Mouse (Mus musculus): ENCODE measurements around the gene Ubb.
A peak's percentile ranks its signal among the peaks of the same experiment; 100 is the strongest.
"Not testable (repeated sequence)": the region's sequence is repeated elsewhere in the genome, so short reads cannot be mapped to it uniquely, and the experiment has no call there.

Ubb gene

DNA sequence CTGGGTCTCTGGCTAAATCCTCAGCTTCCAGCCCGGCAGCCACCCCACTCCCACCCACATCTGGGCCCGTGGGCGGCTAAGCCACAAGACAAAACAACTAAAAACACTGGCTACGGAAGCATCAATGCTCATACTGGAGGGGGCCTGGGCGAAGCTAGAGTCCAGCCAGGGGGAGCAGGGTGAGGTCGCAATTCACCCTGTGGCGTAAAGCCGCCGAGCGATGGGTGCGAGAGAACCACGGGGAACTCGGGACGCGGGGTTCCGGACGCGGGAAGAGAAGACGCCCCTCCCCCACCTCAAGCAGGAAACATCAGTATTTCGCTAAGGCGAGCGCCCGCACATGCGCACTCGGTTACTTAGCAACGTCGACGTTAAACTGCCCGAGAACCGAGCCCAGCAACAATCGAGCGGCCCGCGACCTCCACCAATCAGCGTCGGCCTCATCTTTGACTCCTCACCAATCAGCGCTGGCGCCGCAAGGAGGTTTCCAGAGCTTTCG, at the start of gene Ubb:
Gene Ubb (plus strand): TSS at position 445 of the 499 bp plus-strand sequence.
- DNase-seq, result peak; percentile 100

DNA sequence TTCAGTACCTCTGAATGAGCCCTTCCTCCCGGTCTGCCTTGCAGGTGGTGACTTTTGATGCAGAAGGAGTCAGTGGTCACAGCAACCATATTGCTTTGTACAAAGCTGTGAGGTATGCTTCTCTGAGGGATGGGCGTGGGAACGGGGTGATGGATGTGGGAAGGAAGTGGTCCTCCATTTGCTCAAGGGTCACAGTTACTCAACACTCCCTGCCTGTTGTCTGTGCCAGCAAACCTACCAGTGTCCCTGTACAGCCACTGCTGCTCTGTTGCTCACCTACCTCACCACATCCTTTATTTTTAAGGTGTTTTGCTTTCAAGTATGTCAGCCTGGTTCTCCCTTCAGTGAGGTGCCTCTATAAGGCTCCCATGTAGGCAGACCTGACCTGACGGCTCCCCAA, 43.3 kb upstream of the Ubb start:
- no peak for DNase-seq

DNA sequence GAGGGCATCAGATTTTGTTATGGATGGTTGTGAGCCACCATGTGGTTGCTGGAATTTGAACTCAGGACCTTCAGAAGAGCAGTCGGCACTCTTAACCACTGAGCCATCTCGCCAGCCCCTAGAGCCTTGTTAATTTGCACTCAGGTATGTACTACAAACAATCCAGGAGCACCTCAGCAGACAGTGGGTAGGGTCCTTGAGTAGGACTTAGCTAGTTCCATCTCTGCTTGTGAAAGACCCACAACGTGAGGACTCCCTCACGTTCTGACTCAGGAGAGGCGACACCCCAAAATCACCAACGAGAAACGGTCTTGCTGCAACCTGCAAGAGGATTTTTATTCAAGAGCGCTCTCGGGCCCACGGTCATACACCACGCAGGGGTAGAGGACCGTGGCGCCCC, 42.6 kb upstream of the Ubb start:
- not testable (repeated sequence) for DNase-seq

DNA sequence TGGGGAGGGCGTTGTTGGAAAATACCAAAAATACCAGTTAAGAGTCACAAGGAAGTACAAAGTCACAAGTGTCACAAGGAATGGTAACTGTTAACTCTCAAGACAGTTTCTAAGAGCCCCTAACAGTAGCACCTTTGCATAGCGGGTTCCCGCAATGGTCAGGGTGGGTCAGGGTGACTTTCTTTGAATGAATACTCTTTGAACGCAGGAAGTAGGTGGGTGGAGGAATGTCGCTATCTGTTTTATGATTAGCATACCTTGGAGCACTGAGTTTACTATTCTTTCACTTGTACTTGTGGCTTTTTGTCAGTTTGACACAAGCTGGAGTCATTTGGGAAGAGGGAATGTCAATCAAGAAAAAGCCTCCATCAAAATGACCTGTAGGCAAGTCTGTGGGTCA, 42.2 kb upstream of the Ubb start:
- DNase-seq, result not testable (repeated sequence)

DNA sequence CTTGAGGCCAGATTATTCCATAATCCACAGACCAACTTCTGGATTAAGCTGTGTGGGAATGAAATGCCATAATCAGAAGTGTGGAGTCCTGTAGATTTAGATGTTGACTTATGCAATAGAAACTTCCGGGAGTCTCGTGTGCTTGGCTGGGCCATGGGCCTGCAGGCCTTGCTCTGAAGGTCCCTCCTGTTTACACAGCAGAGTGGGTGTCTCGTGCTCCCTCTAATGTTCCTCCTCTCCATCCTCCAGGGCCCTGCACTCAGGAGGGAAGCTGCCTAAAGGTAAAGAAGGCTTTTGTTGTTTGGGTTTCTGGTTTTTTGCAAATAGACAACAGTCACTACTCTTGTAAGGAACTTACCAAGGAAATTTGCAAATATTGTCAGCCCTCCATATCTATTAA, 41.4 kb upstream of the Ubb start:
- no peak for DNase-seq

DNA sequence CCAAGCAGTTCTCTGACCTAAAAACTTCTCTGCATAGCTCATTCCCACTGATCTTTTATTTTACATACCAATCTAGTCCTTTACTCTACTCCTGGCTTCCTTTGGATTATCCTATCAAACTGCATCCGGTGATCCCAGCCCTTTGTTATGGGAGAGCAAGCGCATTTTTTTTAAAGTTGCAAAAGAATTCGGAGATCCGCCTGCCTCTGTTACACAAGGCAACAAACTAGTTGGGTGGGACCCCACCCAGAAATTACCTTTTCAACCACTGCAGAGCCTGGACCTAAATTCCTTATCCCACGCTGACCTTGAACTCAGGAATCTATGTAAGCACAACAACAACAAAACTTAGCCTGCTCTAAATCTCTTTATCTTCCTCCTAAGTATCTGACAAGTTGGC, 40.0 kb upstream of the Ubb start:
- DNase-seq, result no peak

DNA sequence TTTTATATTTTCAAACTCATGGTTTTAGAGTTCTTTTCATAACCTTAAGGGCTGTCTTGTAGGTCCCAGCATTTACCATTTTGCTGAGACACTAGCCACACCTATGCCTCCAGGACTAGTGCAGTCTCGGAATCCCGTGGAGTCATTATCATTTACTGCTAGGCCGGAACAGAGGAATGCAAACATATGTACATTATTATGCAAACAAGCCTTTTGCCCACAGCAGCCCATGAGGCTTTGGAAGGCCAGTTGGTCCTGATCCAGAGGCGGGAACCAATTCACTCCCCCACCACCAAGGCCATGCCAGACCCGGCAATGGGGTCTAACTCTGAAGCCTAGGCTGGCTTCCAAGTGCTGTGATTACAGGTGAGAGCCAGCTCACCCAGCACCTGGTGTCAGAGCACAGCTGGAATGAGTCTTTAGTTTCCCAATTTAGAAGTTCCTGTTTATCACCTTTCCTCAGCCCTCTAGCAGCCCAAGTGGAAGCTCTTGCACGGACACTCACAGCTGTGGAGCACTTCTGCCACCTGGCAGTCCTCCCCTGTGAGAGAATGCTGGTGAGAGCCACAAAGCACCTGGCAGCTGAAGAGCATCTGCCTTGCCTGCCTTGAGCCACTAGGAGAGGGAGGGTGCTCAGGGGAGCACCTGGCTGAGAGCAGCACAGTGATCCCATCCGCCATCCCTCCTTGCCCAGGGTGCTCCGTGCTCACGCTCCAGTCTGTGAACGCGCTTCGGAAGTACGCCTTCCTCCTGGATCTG, 39.3 kb upstream of the Ubb start:
- DNase-seq, result no peak

DNA sequence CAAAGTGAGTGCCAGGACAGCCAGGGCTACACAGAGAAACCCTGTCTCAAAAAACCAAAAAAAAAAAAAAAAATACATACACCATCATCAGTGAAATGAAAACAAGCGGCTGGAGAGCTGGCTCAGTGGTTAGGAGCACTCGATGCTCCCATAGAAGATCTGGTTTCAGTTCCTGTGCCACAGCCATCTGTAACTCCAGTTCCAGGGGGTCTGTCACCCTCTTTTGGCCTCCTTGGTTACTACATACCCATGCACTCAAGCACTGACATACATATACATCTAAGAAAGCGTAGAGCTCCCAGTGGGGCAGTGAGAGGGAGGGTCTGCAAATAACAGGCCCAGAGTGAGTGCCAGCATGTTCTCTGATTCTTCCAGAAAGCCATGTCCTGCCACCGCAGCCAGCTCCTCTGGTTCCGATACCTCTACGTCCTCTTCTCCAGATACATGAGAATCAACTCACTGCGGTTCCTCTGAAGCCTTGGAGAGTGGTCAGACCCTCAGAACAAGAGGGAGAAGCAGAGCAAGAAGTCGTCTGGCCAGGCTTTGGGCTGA, 38.4 kb upstream of the Ubb start:
- DNase-seq, result peak; percentile 78

DNA sequence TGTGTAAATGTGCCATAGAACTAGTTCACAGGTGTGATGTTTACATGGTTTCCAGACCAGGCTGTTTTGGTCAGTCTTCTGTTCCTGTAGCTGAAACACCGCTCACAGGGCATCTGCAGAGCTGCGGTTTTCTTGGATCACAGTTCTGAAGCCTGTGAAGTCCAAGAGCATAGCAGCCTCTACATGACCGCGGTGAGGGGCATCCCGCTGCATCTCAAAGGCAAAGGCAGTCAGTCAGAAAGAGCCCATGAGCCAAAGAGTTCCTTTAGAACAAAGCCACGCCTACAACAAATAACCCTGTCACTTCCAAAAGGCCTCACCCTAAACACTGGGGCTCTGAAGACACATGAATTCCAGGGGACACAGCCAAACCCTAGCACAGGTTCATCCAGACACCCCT, 37.7 kb upstream of the Ubb start:
- peak; percentile 54 for DNase-seq

DNA sequence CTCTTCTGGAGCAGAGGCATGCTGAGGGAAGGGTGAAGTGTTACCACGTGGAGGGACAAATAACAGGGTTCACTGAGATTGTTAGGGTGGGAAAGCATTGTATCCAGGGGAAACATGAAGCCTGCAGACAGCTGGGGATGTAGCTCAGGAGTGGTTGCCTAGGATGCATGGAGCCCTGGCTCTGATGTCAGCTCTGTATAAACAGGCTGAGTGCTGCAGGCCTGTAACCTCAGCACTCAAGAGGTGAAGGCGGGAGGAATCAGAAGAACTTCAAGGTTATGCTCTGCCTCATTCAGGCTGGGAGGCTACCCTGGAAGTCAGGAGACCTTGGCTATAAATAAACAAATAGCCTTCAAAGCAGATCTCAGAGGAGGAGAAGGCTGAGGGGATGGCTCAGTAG, 32.0 kb upstream of the Ubb start:
- peak; percentile 36 for DNase-seq

DNA sequence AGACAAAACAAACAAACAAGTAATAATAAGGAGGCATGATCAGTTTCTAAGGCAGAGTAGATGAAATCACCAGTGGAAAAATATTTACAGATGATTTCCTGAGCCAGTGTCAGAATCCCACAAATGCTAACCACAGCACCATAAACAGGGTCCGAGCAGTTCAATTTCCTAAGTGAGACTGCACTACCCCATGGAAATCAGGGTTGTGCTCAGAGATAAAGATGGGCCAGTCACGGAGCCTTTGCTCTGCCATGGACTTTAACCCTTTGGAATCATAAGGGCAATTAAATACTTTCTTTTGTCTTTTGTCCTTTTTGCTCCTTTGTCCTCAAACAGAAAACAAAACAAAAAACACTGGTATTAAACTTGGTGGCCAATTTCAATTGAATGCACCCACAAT, 28.7 kb upstream of the Ubb start:
- DNase-seq, result peak; percentile 19

DNA sequence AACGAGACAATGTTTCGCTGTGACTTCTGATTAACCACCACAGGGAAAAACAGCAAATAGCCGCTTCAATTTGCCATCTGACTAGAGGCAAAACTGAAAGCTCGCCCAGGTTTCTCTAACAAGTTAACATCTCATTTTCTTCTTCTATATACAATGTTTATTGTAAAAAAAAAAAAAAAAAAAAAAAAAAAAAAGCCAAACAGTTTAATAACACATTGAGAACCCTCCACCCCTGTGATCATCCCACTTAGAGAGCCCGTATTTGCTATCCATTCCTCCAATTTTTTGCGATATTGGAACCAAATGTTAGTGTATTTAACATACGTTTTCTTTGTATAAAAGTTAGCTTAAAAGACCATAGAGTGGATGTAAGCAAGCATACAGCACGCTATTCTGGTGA, 13.9 kb upstream of the Ubb start:
- no peak for DNase-seq

DNA sequence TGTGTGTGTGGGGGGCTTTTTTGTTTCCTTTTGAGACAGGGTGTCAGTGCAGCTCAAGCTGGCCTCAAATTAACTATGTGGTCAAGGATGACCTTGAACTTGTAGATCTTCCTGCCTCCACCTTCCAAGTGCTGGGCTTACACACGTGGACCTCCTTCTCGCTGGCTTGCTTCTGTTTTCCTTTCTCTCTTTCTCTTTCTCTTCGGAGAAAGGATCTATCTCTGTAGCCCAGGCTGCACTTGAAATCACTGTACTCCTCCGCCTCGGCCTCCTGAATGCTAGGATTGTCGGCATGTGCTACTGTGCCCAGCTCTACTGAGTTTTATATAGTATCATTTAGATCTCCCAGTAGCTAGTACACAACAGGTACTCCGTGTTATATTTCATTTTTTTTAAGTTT, 13.4 kb upstream of the Ubb start:
- peak; percentile 76 for DNase-seq

DNA sequence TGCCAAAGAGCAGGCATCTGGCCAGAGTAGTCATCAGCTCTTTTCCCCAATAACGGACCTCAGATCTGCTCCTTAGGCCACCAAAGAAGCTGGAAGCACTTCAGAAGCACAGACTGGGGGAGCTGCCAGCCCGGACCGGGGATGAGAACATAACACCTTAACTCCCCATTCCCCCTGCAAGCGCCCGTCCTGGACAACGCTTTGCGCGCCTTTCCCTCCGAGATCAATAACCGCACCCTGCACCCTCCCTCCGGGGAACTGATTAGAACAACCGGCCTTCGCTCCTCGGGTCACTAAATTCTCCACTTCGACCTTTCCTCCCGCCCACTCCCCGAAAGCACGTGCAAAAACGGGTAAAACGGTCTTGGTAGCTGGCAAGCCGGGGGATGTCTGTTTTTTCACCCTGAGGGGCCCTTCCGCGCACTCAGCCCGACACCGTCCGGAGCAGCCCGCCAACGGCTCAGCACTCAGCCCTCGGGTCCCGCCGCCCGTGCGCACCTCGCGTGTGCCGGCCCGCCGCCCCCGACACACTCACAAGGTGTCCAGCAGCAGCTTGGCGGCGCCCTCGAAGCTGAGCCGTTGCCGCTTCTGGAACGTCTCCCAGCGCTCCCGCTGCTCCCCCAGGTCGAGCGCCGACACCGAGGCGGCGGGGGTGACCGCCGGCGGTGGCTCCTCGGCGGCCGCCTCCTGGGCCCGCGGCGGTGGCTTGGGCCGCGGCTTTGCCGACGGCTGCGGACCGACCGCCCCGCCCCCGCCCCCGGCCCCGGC, 12.5 kb upstream of the Ubb start:
- peak; percentile 95 for DNase-seq

DNA sequence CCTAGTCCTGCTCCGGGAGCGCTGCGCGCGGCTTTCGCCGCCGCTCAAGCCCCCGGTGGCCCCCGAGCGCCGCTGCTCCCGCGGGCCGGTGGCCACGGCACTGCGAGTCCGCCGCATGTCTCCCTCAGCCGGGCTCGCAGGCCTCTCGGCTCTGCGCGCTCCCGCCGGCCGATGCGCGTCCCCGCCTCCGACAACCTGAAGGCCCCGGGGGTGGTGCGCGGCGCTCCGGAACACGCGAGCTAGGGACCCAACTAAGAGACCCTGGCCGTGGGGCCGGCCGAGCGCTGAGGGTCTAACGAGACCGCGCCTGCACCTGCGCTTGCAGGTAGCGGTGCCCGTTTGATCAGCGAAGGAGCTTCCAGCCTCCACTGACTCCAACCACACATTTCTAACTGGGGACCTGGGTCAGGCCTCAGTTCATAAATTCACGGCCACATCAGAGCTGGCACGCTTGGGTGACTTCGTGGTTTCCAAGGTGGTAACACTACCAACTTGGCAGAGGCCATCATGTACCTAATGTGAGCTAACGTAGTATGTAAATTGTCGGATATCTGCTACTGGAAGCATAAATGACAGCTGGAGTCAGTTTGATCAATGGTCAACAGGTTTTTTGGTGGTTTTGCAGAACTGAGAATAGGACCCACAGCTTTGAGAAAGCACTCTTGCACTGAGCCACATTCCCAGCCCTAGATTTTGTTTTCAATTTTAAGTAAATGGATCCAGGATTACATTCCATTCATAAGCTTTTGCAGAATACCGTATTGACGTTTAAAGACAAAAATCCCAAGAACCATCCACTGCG, 11.7 kb upstream of the Ubb start, which contains the start of gene Cenpv:
Gene Cenpv (minus strand): TSS at position 173 of the 802 bp plus-strand sequence.
- DNase-seq, result peak; percentile 97

DNA sequence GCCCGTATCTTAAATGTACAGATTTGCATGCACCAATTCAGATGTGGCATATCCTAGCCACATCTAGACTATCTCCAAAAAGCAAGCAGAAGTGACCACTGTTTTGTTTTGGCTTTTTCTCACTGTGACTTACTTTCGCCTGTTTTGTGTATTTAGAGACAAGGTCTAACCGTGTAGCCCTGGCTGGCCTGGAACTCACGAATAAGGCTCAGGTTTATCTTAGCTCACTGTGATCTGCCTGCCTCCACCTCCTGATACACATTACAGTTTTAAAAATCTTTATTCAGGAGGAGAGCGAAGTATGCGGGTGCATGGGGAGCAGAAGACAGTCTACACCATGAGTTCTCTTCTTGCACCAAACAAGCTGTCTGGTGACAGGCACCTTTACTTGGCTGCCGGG, 10.8 kb upstream of the Ubb start:
- peak; percentile 56 for DNase-seq

DNA sequence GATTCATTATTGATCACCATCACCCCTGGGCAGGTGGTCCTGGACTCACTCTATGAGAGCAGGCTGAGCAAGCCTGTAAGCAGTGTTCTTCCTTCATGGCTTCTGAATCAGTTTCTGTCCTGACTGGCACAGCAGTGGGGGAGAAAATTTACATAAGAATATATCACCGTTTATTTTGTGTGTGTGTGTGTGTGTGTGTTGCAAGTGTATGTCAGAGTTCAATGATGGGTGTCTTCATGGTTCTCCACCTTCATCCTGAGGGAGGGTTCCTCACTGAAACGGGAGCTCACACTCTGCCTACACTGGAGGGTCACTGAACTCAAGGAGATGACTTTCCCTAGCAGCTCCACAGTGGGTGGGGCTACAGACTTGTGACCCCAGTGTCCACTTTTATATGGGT, 10.0 kb upstream of the Ubb start:
- peak; percentile 66 for DNase-seq

DNA sequence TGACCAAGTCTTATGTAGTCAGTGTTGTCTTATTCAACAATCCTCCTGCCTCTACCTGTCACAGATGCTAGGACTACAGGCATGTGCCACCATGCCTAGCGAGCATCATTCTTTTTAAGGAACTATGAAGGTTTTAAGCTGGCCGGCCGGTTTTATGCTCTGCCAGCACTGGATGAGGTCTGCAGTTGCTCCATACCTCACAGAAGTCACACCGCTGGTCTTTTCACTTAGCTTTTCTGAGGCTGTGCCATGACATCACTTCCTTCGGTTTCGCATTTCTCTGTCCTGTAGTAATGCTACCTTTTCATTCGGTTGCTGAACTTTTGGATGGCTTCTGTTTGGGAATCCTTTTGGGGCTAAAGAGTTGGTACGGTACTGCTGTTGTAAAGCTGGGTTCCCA, 9.4 kb upstream of the Ubb start:
- DNase-seq, result peak; percentile 51

DNA sequence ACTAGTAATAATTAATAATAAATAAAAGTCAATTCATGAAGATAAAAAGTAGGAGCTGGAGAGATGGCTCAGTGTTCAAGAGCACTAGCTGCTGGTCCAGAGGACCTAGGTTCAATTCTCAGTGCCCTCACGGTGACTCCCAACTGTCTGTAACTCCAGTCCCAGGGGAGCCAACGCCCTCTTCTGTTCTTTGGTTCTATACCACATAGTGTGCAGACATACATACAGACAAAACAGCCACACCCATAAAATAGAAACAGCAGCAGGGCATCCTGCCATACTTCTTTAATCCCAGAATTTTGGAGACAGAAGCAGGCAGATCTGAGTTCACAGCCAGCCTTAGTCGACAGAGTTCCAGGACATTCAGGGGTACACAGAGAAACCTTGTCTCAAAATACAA, 7.0 kb upstream of the Ubb start:
- no peak for DNase-seq

DNA sequence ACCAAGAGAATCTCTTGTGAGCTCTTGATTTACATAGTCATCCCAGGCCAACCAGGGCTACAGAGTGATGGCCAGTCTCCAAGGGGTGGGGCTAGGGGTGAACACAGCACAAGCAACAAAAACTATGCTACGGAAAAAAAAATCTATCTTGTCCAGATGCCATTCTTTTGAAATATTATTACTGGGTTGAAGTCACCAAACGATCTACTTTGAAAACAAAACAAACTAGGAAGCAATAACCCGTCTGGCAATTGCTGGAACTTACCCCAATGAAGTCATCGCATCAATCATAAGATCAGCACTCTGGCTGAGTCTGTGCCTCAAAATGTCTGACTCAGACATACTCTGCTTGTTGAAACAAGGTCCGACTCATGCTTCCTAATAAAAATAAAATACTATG, 1.2 kb upstream of the Ubb start:
- DNase-seq, result peak; percentile 98

DNA sequence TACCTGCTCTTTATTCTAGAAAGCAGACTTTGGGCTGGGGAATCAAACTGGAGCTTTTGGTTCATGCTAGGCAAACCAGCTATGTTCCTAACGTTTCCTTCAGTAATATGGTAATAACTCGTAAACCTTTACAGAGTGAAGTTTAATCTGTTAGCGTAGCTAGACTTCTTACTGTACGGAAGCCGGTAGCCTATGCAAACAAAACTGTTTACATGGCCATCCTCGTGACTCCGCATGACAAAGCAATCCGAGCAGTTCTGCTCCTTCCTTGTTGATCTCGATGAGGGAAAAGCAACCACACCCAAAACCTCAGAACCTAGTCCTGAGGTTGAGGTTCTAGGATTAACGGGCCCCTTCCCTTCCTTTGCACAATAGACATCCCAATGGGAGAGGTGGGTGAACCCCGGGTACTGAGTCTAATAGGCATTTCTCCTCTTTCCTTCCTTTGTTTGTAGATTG, 715 bp upstream of the Ubb start:
- peak; percentile 98 for DNase-seq

DNA sequence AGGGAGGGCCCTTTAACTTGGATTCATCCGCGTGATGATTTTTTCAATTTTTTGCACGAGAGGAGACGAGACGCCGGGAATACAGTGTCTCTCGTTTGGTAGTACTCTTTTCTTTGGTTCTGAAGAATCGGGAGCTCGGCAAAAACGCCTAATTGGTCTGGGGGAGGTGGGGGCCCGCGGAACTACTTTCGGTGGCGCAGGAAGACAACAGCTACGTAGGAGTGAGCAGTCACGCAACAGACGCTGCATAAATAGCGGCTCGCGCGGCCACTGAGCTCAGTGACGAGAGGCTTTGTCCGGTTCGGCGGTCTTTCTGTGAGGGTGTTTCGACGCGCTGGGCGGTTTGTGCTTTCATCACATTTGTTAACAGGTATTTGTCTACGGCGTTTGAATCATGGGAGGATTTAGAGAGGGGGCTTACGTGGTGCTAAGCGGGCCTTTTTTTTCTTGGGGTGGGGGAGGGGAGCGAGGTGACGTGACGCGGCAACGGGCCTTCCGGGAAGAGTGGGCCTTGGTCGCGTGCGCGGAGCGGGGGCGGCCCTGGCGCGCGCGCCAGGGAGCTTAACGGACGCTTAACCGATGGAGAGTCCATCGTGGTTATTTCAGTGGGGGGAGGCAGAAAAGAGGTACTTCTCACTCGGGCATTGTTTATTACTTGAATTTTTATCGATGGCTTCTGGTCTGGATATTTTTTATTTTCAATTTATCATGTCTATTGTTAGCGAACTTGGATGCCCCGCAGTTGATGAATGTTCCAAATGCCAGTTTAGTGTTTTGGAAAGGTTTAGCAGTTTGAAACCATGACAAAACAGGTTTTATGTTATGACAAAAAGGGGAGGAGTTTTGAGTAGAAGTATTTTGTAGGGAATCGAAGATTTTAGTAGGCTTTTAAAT, 502 bp downstream of the Ubb start:
- DNase-seq, result peak; percentile 99

Measured in heart, adult 11 months (tissue).